Mouse (Mus musculus): Measurements from ENCODE around the gene Nrxn3. TPM values are rescaled to one million over a fixed set of nuclear protein-coding genes. Genes with fewer than 3 reads are reported as not detected.

The Nrxn3 gene
- polyA plus RNA-seq, 1 experiment from 2014 or later, result 0.78 TPM

DNA sequence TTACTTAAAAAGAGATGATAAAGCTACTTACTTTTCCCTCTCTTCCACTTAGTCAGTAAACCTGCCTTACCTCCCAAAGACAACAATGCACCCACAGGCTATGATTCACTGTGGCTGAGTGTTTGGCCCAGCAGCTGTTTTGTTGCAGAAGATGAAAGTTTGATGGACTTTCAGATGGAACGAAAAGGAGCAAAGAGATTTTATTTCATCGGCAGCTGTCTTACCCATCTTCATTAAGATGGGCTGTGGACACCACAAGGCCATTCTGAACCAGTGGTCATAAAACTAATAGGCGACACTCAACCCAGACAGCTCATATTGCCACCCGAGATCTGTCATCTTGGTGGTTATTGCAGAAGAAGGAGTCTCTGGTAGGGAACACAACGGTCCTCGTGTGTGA, 1108.6 kb downstream of the Nrxn3 start:
- H3K4me3 ChIP-seq (replicated peaks), result no peak overlapping the region
- no peaks in the 10 kb centered on the region for H3K4me1 ChIP-seq (replicated peaks)
- H3K9me3 ChIP-seq, result no peaks in the 10 kb centered on the region
- 82% methylated on average over 6 of the region's 6 CpGs for WGBS
- no peak overlapping the region for H3K27ac ChIP-seq
- ATAC-seq (ENCODE audit: insufficient number of reproducible peaks, insufficient read depth, low FRiP score, low TSS enrichment, low read depth), result no peak
- no peaks in the 10 kb centered on the region for H3K36me3 ChIP-seq
- no peak overlapping the region for H3K9ac ChIP-seq (replicated peaks)
- no peaks in the 10 kb centered on the region for H3K27me3 ChIP-seq
- no peak overlapping the region for H3K4me2 ChIP-seq

GRCm38 (mm10) chr12:89836271-89836670, 1113.6 kb downstream of the Nrxn3 start:
- 57% methylated on average over 3 of the region's 3 CpGs for WGBS
- H3K9ac ChIP-seq (replicated peaks), result no peak overlapping the region
- H3K4me1 ChIP-seq (replicated peaks), result no peaks in the 10 kb centered on the region
- no peaks in the 10 kb centered on the region for H3K36me3 ChIP-seq
- no peak overlapping the region for H3K4me2 ChIP-seq
- H3K9me3 ChIP-seq, result no peaks in the 10 kb centered on the region
- H3K4me3 ChIP-seq (replicated peaks), result no peak overlapping the region
- H3K27me3 ChIP-seq, result no peaks in the 10 kb centered on the region
- ATAC-seq (ENCODE audit: insufficient number of reproducible peaks, insufficient read depth, low FRiP score, low TSS enrichment, low read depth), result no peak
- H3K27ac ChIP-seq, result no peak overlapping the region

GRCm38 (mm10) chr12:89842861-89843260, 1120.2 kb downstream of the Nrxn3 start:
- Histone ChIP-seq H3K27me3 (no peaks in the 10 kb centered on the region), H3K4me3 (replicated peaks) (no peak overlapping the region), H3K9me3 (no peaks in the 10 kb centered on the region), H3K36me3 (no peaks in the 10 kb centered on the region), H3K27ac (no peak overlapping the region), H3K4me2 (no peak overlapping the region), H3K4me1 (replicated peaks) (no peaks in the 10 kb centered on the region), H3K9ac (replicated peaks) (no peak overlapping the region)
- 95% methylated on average over 1 of the region's 1 CpGs for WGBS
- ATAC-seq (ENCODE audit: insufficient number of reproducible peaks, insufficient read depth, low FRiP score, low TSS enrichment, low read depth), result no peak

DNA sequence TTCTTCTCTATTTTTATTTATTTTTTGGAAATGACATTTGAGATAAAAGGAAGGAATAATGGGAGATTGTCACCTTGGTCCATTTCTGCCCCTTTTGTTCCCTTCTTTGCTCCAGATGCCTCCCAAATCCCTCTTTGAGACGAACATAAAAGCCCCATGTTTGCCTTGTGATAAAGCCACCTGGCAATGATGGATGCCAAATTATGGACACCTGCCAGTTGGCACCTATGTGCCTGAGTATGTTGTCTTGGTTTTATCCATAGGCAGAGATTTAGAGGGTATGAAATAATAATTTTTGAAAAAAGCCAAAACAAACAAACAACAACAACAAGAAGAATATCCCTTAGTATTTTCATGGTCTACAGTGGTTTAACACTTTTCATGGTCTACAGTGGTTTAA, 1125.4 kb downstream of the Nrxn3 start:
- no peaks in the 10 kb centered on the region for H3K9me3 ChIP-seq
- H3K27me3 ChIP-seq, result no peaks in the 10 kb centered on the region
- H3K27ac ChIP-seq, result no peak overlapping the region
- H3K4me3 ChIP-seq (replicated peaks), result no peak overlapping the region
- no peak for ATAC-seq (ENCODE audit: insufficient number of reproducible peaks, insufficient read depth, low FRiP score, low TSS enrichment, low read depth)
- no peak overlapping the region for H3K4me2 ChIP-seq
- WGBS, result 49% methylated on average over 1 of the region's 1 CpGs
- no peaks in the 10 kb centered on the region for H3K4me1 ChIP-seq (replicated peaks)
- no peak overlapping the region for H3K9ac ChIP-seq (replicated peaks)
- H3K36me3 ChIP-seq, result no peaks in the 10 kb centered on the region

GRCm38 (mm10) chr12:89854355-89854754, 1131.7 kb downstream of the Nrxn3 start:
- no peak overlapping the region for H3K27ac ChIP-seq
- no peak overlapping the region for H3K9ac ChIP-seq (replicated peaks)
- no peaks in the 10 kb centered on the region for H3K9me3 ChIP-seq
- 13% methylated on average over 4 of the region's 4 CpGs for WGBS
- no peaks in the 10 kb centered on the region for H3K36me3 ChIP-seq
- peak overlapping the region; percentile 27 for H3K4me2 ChIP-seq
- no peak; the same call in 1 of the 2 replicates for ATAC-seq (ENCODE audit: insufficient number of reproducible peaks, insufficient read depth, low FRiP score, low TSS enrichment, low read depth)
- H3K4me3 ChIP-seq (replicated peaks), result no peak overlapping the region
- no peaks in the 10 kb centered on the region for H3K27me3 ChIP-seq
- H3K4me1 ChIP-seq (replicated peaks), result peaks cover 10% of the 10 kb centered on the region; the same call in 1 of the 2 replicates

DNA sequence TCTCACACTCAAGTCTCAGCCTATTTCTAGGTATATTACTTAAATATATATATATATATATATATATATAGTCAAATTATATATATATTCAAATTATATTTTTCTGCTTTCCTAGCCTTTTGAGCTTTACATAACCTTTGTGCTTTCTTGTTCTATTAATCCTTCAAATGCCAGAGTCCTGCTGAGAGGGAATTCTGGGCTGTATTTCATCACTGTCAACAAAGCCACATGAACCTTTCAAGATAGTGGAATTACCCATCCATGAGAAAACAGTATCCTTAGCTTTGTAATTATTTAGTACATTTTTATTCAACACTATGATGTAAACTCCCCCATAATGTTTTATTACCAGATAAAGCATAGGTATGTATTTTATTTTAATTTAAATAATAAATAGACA, 1144.4 kb downstream of the Nrxn3 start:
- H3K36me3 ChIP-seq, result no peaks in the 10 kb centered on the region
- no peaks in the 10 kb centered on the region for H3K4me1 ChIP-seq (replicated peaks)
- H3K4me3 ChIP-seq (replicated peaks), result no peak overlapping the region
- no peak overlapping the region for H3K27ac ChIP-seq
- H3K9me3 ChIP-seq, result no peaks in the 10 kb centered on the region
- no peak overlapping the region for H3K4me2 ChIP-seq
- no peak for ATAC-seq (ENCODE audit: insufficient number of reproducible peaks, insufficient read depth, low FRiP score, low TSS enrichment, low read depth)
- no peak overlapping the region for H3K9ac ChIP-seq (replicated peaks)
- H3K27me3 ChIP-seq, result no peaks in the 10 kb centered on the region

GRCm38 (mm10) chr12:89882617-89883370, 1160.1 kb downstream of the Nrxn3 start:
- no peak overlapping the region for H3K4me3 ChIP-seq (replicated peaks)
- no peaks in the 10 kb centered on the region for H3K27me3 ChIP-seq
- H3K36me3 ChIP-seq, result no peaks in the 10 kb centered on the region
- no peak overlapping the region for H3K9ac ChIP-seq (replicated peaks)
- no peak overlapping the region for H3K27ac ChIP-seq
- WGBS, result 78% methylated on average over 8 of the region's 8 CpGs
- H3K9me3 ChIP-seq, result no peaks in the 10 kb centered on the region
- ATAC-seq (ENCODE audit: insufficient number of reproducible peaks, insufficient read depth, low FRiP score, low TSS enrichment, low read depth), result no peak
- no peaks in the 10 kb centered on the region for H3K4me1 ChIP-seq (replicated peaks)
- no peak overlapping the region for H3K4me2 ChIP-seq

DNA sequence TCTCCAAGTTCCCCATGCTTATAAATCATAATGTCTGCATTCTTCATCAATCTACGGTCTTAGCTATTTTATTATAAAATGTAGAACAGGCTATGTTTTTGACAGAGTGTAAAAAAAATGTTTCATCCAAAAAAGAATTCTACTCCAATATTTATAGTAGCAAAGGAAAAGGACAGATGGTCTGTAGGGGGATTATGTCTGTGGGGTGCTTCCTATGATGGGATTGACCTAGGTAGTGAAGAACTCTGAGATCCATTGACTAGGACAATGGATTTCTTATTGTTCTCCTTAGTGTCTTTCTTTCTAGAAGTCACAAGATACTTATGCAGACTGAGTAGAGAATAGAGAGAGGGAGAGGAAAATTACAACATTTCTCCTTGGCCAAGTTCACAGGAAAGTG, 1161.9 kb downstream of the Nrxn3 start:
- H3K36me3 ChIP-seq, result no peaks in the 10 kb centered on the region
- WGBS, result 91% methylated on average over 1 of the region's 1 CpGs
- no peak overlapping the region for H3K4me2 ChIP-seq
- H3K27me3 ChIP-seq, result no peaks in the 10 kb centered on the region
- no peaks in the 10 kb centered on the region for H3K9me3 ChIP-seq
- no peaks in the 10 kb centered on the region for H3K4me1 ChIP-seq (replicated peaks)
- no peak overlapping the region for H3K9ac ChIP-seq (replicated peaks)
- H3K27ac ChIP-seq, result no peak overlapping the region
- H3K4me3 ChIP-seq (replicated peaks), result no peak overlapping the region
- ATAC-seq (ENCODE audit: insufficient number of reproducible peaks, insufficient read depth, low FRiP score, low TSS enrichment, low read depth), result no peak

DNA sequence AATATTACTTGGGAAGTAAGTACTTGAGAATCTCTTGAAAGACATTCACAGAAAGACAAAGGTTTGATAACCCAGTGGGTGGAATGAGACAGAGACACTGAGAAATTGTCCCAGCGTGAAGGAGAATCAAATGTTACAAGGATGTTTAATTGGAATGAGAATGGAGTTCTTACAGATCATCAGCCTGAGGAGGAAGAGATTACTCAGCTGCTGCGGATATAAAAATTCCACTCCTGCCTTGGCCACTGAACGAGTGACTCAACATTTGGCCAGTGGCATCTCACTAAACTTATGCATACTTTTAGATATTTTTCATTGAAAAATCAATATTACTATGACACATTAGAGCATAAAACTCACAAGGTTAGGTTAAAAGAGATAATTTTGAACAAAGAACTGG, 1166.0 kb downstream of the Nrxn3 start:
- Histone ChIP-seq H3K4me3 (replicated peaks) (no peak overlapping the region), H3K9me3 (no peaks in the 10 kb centered on the region), H3K4me2 (no peak overlapping the region), H3K27me3 (no peaks in the 10 kb centered on the region), H3K27ac (no peak overlapping the region), H3K4me1 (replicated peaks) (no peaks in the 10 kb centered on the region), H3K9ac (replicated peaks) (no peak overlapping the region), H3K36me3 (no peaks in the 10 kb centered on the region)
- ATAC-seq (ENCODE audit: insufficient number of reproducible peaks, insufficient read depth, low FRiP score, low TSS enrichment, low read depth), result no peak
- WGBS, result 84% methylated on average over 3 of the region's 3 CpGs

DNA sequence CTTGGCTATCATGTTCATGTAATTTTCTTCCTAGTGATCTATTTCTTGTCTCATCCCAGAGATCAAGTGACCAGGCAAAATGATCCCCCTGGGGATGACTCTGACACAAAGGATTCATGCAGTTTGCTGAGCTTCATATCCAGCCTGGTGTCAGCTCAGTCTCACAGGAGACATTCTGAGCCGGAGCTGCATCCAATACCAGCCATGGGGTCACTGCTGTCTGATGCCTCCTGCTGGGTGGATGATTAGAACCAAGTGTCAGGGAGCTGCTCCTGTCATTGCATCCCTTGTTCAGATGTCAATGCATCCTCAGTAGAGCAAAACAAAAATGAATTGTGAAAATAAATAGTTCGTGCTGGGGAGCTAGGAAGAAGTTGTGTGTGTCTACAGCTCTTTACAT, 1174.2 kb downstream of the Nrxn3 start:
- ATAC-seq (ENCODE audit: insufficient number of reproducible peaks, insufficient read depth, low FRiP score, low TSS enrichment, low read depth), result no peak
- no peak overlapping the region for H3K4me3 ChIP-seq (replicated peaks)

DNA sequence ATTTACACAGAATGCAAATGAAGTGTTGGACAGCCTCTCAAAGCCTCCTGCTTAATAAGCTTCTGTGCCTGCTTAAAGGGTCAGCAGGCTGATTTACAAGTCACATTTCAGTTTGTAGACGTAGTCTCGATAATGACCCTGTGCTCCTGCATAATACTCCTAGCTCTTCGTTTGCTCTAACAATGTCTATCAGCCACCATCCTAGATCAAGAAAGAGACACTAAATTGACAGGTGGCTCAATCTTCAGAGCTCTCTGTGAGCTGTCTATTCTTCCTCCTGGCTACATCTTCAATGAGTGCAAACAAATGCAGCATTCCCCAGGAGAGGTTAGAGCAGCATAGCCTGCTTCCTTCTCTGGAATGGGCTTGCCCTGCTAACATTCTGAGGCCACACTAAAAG, 1186.9 kb downstream of the Nrxn3 start:
- Histone ChIP-seq H3K9me3 (no peaks in the 10 kb centered on the region), H3K4me3 (replicated peaks) (no peak overlapping the region), H3K36me3 (no peaks in the 10 kb centered on the region), H3K9ac (replicated peaks) (no peak overlapping the region), H3K27ac (no peak overlapping the region), H3K4me1 (replicated peaks) (no peaks in the 10 kb centered on the region), H3K27me3 (no peaks in the 10 kb centered on the region), H3K4me2 (no peak overlapping the region)
- 64% methylated on average over 3 of the region's 3 CpGs for WGBS
- no peak for ATAC-seq (ENCODE audit: insufficient number of reproducible peaks, insufficient read depth, low FRiP score, low TSS enrichment, low read depth)

More for the DNA sequence above, 1174.2 kb downstream of the Nrxn3 start:
- Histone ChIP-seq H3K36me3 (no peaks in the 10 kb centered on the region), H3K4me2 (no peak overlapping the region), H3K9me3 (no peaks in the 10 kb centered on the region), H3K9ac (replicated peaks) (no peak overlapping the region), H3K27ac (no peak overlapping the region), H3K4me1 (replicated peaks) (no peaks in the 10 kb centered on the region), H3K27me3 (no peaks in the 10 kb centered on the region)
- WGBS, result 73% methylated on average over 2 of the region's 2 CpGs
